Mouse (Mus musculus) WW6 (cell line): ENCODE data around the gene Lhx1.
A peak's percentile ranks its signal among the peaks of the same experiment; 100 is the strongest.

Experiments used
- DNase-seq: peaks from one replicate; pipeline ENCODE4 v3.0.0-alpha.2; 2013; ENCODE audit warnings: low read depth, low spot score

Gene Lhx1

DNA sequence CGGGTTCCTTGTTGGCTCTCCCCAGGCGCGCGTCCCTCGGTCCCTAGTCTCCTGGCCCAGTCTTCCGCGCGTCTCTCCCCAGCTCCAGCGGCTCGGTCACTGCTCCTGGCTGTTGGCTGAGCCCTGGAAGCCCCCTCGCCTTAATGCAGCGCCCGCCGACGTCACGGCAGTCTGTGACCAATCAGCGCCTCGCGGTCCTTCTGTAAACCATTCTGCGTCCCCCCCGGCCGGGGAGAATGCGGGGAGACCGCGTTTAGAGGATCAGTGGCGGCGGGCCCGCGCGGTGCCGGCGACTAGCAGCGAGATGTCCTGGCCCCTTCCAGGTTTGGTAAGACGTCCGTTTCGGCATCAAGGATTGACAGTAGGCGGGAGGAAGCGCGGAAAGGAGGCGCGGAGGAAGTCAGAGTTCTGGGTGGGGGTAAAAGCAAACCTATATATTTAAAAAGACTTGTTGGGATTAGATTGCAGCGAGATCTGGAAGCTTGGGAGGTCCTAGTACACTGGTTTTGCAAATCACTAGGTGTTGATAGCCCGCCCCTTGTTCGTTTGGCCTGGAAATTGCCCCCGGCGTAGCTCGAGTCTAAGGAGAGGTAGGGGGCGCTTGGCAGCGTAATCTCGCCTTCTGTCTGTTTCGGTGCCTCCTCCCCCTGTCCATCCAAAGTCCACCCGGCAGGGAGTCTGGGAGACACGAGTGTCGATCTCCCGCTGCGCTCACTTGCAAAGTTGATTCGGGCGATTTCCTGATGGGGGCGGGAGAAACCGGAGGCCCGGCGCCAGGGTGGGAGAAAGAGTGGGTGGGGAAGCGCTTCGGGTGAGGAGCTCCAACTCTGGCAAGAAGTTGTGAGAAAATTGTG is at the start of gene Lhx1:
TSS of gene Lhx1 (minus strand) at position 115 of the 854 bp plus-strand sequence.
- DNase-seq: no peak

DNA sequence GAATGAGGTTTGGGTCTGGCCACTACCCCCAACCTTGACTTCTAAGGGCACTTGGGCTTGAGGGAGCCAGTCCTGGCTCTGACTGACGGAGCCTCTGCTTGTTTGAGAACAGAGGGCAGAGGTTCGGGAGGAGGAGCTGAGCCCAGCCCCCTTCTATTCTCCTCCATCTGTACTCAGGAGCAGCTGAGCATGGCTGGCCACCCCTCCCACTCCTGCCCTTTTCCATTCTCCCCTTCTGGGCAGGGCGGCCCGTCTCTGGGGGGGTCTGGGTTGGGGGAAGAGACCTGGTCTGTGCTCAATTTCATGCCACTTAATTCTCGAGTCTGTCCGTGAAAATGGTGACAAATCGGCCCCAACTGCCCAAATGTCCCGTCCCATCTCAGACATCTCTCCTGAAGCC is 49.5 kb upstream of the Lhx1 start:
- no peak for DNase-seq

DNA sequence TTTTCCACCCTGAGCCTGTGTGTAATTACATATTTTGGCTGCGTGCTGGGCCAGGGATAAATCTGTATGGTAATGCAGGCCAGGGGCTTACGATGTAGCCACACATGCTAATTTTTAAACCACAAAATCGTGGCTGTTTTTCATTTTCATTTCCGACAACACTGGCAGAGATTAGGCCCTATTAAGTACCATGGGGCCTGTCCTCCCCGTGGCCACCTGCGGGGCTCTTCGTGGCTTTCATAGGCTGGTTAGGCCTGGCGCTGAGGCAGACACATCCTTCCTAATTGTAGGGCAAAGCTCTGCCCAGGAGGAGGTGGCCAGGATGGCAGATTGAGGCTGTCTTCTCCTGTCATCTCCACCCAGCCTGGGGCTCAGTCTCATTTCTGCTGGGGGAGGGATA is 48.3 kb upstream of the Lhx1 start:
- no peak for DNase-seq

DNA sequence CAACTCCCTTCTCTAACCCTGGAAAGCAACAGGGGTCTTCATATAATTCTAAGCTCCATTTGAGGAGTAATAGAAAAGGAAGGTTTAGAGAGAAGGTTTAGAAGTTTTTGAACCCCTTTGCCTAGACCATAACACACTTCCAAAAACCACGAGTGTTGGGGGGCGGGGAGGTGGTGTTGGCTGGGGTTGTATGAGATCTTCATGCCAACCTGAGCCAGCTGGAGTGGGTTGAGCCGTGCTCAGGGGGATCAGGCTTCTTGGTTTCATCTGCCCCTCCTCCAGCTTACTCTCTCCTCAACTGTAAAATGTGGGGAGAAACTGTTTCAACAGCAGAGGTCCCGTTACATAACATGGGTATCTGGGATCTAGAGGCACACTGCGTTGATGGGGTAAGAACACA is 45.5 kb upstream of the Lhx1 start:
- no peak for DNase-seq

DNA sequence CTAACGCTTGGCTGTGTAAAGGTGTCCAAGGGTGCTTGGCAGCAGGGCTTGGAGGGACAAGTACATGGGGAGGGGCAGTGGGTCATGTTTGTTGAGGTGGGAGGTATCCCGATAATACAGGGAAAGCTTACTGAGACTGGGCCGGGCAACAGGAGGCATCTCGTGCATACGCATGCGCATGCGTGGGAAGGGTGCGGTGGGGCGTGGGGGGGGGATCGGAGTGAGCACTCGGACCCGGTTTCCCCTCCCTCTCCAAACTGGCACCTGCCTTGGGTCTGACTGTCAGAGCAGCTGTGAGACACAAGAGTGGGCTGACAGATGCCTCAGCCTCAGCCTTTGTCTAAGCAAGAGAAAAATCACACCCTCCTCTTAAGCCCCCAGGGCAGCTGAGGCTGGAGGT is 45.1 kb upstream of the Lhx1 start:
- no peak for DNase-seq

DNA sequence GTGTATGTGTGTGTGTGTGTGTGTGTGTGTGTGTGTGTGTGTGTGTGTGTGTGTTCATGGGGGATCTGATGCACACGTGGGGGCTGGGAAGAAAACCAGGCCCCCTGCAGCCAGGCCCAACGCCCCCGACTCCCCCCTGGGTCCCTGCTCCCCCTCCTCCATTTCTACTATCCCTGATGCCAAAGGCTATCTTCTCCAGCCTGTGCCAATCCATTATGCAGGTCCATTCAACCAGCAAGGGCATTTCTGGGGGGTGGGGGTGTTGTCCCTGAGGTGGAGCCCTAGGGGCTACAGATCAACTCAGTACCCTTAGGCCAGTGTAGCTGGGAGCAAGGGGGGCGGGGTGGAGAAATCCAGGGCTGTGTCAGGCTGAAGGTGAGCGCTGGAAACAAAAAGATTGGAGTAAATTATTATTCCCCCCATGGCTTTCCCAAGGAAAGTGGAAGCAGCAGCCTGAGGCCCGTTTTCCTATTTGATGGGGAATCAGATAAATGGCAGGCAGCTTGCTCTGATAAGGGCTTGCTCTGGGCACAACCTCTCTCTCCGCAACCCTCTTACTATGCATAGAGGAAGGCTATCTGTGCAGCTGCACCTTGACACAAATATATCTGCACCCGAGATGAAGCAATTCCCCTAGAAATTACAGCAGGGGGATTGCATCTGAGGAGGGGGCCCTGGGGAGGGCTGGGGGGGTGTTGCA is 43.9 kb upstream of the Lhx1 start:
- DNase-seq: no peak

DNA sequence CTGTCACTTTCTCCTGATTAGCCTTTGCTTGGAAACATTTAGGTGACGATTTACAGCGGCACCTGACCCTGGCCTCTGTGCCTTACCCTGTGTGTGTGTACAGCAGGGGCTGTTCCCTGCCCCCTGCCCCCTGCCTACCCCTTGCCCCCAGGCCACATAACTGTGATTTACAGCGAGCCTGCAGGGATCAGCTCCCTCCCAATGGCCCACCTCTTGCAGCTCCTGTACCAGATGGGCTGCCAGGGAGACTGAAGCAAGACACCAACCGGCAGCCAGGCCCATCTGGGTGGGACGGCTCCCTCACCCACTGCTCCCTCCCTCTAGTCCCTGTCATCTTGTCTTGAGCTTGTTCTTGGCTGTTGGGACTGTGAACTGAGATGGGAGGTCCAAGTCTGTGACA is 43.1 kb upstream of the Lhx1 start:
- DNase-seq: no peak

DNA sequence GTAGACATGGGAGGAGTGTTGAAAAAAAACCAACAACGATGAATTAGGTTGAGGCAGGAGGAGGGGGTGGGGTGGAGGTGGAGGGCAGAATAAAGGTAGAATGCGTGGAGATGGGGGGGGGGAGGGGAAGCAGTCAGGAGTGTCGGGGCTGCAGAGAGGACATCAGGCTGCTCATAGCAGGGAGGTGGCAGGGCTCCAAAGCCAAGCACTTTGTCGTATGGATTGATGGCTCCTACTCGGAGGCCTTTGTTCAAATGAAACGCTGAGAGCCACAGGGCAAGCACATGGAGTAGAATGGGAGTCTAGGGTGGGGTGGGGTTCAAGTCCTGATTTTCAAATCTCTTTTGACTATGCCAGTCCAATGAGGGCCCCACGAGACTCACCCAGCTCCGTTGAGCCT is 41.4 kb upstream of the Lhx1 start:
- no peak for DNase-seq

DNA sequence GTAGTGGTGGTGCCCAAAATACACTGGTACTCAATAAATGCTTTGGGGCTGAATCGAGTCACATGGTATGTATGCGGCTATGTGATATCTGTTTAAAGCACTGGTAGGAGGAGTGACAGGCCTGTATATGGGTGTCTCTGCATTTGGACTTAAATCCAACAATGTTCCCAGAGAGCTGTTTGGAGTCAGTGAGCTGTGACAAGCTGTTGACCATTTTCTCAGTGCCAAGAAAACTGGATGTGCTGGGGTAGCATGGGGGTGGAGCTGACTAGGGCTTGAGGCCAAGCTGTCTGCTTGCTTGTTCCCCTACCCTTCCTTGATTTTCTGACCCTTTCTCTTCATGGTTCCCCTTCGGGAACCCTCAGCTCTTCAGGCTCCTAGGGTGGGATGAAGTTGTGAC is 39.9 kb upstream of the Lhx1 start:
- DNase-seq: no peak

DNA sequence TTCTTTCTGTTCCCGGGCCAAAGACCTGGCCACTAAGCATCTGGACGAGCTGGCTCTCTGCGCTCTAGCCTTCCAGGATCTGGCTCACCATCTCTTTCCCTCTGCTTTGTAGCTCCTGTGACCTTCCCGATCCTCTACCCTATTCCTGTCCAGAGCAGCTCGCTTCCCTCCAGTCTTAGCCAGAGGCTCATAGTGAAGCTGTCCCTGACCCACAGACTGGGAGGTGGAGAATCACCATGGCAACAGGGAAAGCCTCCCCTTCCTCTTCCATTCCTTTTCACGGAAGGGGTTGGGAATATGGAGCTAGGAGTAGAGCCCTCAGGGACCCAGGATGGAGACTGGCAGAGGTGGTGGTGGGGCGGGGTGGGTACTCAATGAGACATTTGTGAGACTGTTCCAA is 38.0 kb upstream of the Lhx1 start:
- DNase-seq: no peak

DNA sequence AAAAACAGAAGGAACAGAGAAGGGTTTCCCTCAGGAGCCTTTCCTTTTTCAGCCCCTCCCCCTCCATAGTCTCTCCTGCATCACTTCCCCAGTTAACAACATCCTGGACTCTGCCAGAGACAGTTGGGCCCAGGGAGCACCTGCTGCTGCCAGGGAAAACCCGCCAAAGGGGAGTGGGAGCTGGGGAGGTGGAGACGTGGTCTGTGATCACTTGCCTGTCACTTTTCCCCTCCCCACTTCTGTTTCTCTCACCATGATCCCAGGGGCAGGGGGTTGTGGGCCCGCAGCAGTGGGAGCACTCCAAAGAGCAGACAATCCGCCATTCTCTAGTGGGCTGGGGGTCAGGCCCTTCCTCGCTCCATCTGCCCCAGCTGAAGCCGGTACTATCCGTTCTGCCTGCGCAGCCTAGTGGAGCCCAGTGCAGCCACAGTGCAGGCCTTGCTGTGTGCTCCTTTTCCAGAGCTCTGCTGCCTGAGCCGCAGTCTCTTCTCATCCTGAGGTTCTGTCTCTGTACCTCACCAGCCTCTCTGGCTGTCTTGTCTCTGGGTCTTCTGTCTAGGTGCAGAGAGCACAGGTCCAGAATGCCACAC is 37.5 kb upstream of the Lhx1 start:
- peak; percentile 22 for DNase-seq

DNA sequence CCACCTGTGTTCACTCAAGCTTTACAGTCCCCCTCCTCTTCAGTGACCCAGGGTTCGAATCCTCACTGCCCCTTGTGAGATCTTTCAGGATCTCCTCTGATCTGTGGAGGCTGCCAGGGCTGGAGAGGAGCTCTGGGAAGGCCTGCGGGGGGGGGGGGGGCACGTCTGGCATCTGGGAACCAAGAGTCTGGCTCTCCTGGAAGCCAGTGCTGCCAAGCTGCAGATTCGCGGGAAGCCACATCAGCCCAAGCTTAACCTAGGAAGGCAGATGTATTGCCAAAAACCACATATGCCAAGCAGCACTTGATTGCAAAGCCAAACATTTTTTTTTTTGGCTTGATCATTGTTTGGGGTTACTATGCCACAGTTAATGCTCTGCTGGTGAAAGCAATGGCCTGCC is 36.2 kb upstream of the Lhx1 start:
- no peak for DNase-seq

DNA sequence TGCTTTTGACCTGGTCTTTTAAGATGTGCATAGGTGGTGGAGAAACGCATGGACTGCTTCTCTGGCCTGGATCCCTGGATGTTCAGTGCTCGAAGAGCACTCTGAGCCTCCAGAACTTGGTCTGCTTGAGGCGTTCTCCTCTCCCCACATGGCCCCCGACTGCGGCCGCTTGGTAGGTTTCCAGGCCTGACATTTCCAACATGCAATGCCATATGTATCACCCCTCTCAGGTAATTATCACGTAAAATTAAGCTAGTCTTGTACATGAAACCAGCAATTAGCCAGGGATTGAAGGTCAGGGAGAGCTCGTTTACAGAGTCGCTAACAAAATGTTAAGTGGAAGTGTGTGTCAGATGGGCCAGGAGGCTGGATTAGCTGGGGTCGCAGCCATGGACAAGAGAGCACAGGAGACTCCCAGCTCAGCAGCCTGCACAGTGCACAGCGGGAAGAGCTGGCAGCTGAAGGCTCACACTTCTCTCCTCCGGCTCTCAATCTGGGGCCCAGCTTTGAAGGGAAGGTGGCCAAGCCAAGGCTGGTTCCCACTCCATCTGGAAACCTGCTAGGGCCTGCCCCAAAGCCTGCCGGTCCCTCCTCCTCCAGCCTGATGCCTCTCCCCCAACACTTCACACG is 28.6 kb upstream of the Lhx1 start:
- DNase-seq: no peak

DNA sequence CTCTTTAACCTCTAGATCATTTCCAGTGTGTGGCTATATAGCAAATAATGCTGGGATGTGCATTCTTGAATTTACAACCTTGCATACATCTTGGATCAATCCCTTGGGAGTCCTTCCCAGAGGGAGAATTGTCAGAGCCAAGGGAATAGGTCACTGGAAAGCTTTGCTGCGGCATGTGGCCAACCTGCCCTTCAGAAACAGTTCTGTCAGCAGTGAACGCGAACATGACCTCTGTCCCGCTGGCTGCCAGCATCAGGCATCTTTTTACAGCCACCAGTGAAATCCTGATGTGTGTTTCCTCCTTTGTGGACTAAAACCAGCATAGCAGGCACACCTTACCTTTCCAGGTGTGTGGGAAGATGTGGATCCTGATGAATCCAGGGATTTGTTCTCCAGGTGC is 26.0 kb upstream of the Lhx1 start:
- DNase-seq: no peak

DNA sequence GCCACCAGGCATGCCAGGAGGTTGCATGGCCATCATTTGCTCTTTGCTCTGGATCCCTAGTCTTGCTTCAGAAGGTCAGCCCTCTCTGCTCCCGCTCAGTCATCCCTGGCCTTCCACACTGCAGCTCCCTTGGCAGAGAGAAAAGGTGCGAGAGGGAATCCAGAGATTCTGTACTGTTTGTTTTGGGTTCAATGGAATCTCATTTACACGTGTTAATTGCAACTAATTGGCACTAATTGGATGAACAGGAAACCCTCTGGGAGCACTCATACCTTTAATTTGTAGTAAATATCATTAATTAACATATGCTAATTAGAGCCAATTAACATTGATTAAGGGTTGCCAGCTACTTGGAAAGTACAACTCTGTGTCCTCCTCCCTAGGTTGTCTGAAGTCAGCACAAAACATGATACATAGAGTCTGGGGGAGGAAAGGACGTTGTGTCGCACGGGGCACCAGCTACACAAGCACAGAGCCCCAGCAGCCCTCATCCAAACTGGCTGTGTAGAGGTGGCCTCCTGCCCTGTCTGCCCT is 24.0 kb upstream of the Lhx1 start:
- DNase-seq: no peak

DNA sequence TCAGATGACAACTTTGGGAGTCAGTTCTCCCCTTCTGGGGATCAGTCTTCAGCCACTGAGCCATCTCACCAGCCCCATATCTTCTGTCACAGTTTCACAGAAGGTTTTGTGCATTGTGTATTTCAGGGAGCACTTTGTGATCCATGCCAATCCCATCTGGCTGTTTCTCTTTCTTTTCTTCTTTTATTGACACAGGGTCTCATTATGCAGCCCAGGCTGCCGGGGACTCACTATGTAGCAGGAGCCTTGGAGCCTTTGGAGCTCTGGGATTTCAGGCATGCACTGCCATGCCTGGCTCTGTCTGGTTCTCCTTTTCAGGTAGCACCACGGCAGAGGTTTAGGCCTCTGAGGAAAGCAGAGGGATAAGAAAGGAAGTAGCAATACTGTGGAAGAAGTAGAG is 23.0 kb upstream of the Lhx1 start:
- no peak for DNase-seq

DNA sequence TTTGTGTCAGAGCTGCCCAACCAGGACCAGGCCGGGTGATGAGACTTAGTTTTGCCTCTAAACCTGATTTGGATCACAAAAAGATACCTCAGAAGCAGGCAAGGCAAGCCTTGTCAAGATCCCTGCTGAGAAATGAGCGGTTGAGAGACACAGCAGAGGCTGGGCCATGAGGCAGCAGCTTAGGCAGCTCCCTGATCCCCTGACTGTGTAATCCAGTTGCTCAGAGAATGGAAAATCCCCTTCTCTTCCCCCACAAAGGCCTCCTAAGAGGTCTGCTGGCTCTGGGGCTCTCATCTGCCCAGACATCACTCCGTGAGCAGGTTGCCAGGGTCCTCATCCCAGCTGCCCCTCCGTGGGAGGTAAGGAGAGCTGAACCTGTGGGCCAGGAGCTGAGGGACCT is 14.6 kb upstream of the Lhx1 start:
- DNase-seq: no peak

DNA sequence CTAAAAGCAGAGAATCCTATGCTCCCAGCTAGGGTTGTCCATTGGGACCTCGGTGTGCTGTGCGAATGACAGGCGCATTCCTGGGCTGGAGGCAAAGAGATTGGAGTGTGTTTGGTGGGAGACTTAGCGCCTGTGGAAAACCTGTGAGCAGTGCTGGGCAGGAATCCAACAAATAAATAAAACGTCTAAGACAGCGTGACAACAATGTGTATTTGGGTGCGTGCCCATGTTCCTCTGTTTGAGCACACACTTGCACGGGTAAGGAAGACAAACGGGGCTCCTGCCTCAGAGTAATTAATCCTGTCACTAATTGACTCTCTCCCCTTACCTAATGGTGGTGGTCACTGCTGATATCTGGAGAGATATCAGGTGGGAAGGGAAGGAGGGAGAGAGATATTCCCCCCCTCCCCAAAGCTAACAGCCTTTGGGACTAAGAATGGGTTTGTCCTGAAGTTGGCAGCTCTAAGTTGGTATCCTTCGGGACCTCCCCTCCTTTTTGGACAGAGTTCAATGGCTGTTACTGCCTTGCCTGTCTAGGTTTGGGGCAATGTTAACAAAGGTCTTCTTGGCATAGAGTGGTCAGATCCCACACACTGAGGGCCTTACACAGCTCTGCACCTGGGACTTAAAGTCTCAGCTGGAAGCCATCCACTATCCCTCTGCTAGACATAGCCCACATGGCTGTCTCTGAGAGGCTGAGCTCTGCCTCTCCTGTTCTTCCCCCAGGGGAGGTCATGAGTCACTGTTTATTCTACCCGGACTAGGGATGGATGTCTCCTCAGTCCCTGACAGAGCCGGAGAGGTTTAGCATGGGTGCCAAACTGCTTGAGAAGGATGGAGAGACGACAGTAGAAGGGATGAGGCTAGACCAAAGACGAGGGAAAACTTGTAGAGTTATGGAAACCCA is 4.7 kb upstream of the Lhx1 start:
- no peak for DNase-seq

DNA sequence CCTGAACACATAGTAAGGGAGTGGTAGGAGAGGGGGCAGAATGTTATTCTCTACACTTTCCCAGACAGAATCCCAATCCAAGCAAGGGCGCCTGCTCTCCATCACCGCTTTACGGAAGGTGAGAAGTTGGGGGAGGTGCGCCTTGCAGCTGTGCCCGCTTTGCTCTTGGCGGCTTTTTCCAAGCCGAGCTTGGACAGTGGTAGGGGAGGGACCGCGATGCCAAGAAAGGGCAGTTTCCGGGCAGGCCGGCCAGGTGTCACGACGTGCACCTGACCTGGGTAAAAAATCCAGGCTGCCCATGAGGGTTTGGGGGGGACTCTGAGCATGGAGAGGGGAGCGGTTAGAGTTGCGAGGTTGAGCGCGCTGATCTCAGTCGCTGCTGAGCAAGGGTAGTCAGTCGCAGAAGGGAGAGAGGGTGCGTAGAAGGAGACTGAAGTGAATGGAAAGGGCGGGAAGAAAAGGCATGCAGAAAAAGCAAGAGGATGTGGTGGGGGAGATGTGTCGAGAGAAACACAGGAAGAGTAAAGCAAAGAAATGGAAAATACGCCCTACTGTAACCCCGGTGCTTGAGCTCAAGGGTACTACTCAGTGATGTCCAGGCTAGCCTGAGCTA is 3.9 kb upstream of the Lhx1 start:
- DNase-seq: no peak

DNA sequence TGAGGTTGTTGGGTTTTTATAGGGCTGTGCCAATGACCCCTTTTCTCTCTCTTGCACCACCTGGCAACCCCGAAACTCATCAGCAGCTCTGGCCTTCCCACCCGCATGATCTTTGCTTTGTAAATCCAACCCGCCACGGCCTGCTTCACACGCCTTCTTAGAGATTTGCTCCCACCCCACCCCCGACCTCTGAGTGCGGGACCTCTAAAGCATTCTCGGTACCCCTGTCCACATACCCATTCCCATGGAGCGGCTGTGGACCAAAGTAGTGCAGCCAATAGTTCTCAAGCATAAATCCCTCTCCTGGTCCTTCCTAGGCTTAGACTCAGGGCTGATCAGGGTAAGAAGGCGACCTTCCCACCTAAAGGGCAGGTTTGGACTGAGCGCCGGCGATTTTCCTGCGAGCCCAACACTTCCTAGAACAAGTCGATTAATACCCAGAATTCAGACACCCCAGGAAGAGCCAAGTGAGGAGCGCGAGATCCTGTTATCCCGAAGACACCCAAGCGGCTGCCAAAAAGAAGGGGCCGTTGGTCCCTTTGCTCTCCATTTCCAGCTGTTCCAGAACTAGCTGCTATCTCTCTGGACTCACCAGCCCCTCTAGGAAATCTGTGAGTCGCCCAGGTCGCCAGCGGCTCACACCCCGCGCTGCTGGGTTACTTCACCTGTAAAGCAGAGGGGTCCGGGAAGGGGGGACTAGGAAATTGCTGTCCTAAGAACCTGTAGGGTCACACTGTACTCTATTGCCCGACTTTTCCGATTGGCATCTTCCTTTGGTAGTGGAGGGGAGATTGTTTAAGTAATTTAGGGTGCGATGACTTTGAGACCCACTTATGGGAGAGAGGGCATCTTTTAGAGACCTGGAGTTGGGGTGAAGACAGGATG is 1.9 kb upstream of the Lhx1 start:
- DNase-seq: no peak
